Mouse (Mus musculus) kidney, postnatal 36 days (tissue): ENCODE results near the gene Lrmp.

Source experiments
- DNase-seq, 2 experiments: peaks; one replicate each; pipeline ENCODE4 v3.0.0; 2021 to 2022; ENCODE audit warnings: mixed read lengths in 2 of 2

Lrmp gene

GRCm38 (mm10) chr6:145210056-145210680, 94.7 kb downstream of the Lrmp start:
- no peak for DNase-seq

GRCm38 (mm10) chr6:145210816-145211338, 95.4 kb downstream of the Lrmp start, which contains the start of the genes Casc1 and Etfrf1:
TSS of gene Casc1 (minus strand) at chr6:145211005.
TSS of gene Etfrf1 (plus strand) at chr6:145211134.
- peak; percentile 100 for DNase-seq

GRCm38 (mm10) chr6:145211376-145212305, 96.2 kb downstream of the Lrmp start:
- peak in 1 of 2 experiments; percentile 16 for DNase-seq

GRCm38 (mm10) chr6:145213916-145214315, 98.5 kb downstream of the Lrmp start:
- DNase-seq: no peak

GRCm38 (mm10) chr6:145215826-145216225, 100.4 kb downstream of the Lrmp start:
- no peak for DNase-seq

DNA sequence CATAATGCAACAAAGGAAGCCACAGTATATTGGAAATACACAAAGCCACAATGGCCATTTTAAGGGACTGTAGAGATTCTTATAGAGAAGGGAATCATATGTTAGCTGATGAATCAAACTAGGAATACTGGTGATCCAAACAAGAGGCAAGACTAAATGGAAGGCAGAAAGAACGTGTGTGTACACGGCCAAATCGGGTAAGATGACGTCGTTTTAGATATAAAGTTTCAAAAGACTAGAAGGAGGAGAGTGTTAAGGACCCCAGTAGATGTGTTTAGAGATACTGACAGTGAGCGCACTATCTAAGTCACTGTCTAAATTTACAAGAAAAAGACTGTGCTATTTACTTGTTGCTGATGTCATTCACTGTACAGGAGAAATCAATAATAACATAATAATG, 108.8 kb downstream of the Lrmp start:
- DNase-seq: no peak
